Mouse (Mus musculus) G1E (cell line): ENCODE measurements around the gene Ebf1.

Experiments
- CTCF ChIP-seq: IDR thresholded peaks from 2 replicates; pipeline ENCODE4 v1.5.1; 2012; ENCODE audit warnings: low read depth, low read length, inconsistent platforms, mixed read lengths
- GATA1 ChIP-seq: IDR thresholded peaks from 2 replicates; pipeline ENCODE4 v1.6.1; 2012; ENCODE audit warnings: borderline replicate concordance, low read length, inconsistent platforms, mixed read lengths
- POLR2AphosphoS5 ChIP-seq: IDR thresholded peaks from 2 replicates; pipeline ENCODE4 v1.6.1; 2012; ENCODE audit warnings: low read depth, low read length, inconsistent platforms; ENCODE audit not compliant: insufficient replicate concordance
- TAL1 ChIP-seq: conservative IDR thresholded peaks from 2 replicates; pipeline ENCODE4 v1.6.1; 2012; ENCODE audit warnings: low read depth, low read length, inconsistent platforms, mixed read lengths

DNA sequence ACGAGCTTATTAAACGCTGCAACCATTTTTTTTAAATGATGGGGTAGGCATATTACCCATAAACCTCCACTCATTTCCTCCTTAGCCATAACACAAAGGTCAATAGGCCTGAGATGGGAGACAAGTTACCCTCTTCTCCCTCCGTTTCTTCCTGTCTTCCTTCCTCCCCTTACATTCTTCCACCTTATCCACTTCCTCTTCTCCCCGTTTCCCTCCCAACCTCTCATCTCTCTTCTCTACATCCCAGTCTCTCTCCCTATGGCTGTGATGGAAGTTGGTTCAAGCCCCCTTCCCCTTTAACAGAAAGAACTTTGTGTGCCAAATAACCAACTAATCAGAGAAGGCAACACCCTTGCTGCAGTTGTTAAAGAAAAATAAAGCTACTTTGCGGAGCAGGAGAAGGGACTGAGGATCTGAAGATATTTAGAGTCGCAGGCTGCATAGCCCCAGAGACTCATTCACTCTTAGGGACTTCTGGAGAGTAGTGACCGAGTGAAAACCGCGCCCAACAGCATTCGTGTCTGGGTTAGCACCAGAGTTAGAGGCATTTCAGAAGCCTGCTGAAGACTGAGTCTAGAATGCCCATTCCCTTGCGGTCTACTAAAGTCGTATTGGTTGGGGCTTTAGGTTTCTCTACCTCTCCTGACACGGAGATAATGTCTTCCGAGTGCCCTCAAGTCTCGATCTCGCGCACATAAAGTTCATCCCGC lies 884 bp upstream of the Ebf1 start:
- TF ChIP-seq CTCF: no peak
- TF ChIP-seq TAL1: no peak
- TF ChIP-seq POLR2AphosphoS5: no peak
- TF ChIP-seq GATA1: no peak
